Mouse (Mus musculus) erythroblast, embryonic 14.5 days (primary cell): ENCODE data around the gene Yju2.

ENCODE experiments used
- GATA1 ChIP-seq: IDR thresholded peaks from 2 replicates; pipeline ENCODE4 v1.6.1; 2012; ENCODE audit warnings: low read length, inconsistent platforms, mixed read lengths
- TAL1 ChIP-seq: IDR thresholded peaks from 3 replicates; pipeline ENCODE4 v1.6.1; 2012; ENCODE audit warnings: low read length, inconsistent platforms, mixed read lengths

DNA sequence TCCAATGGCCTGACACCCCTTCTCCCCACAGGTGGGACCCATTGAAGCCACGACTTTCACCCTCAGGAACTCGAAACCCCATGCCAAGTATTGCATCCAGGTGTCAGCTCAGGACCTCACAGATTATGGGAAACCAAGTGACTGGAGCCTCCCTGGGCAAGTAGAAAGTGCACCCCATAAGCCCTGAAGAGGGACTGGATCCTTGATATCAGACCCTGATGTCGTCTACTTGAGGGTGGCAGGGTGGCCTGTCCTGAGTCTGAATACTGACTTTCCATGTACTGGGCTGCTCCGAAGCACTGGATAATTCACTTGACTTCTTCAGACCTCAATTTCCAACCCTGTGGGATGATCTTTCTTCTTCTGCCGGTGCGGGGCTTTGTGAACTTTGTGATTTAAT is 2.3 kb upstream of the Yju2 start:
- TF ChIP-seq TAL1 = no peak
- no peak for TF ChIP-seq GATA1
